Mouse (Mus musculus) small intestine, adult 2 months (tissue): ENCODE data around the gene Tigd2.

Experiments used
- CTCF ChIP-seq: fragments of 200-500 bp; IDR thresholded peaks from 2 replicates; pipeline ENCODE4 v1.5.1; 2012; ENCODE audit warnings: low read depth, mild to moderate bottlenecking, control low read depth, inconsistent platforms, low read length, moderate library complexity, mixed read lengths; ENCODE audit not compliant: insufficient replicate concordance, insufficient read length; ENCODE audit errors: extremely low read depth
- POLR2A ChIP-seq: fragments of 200-500 bp; IDR thresholded peaks from 2 replicates; pipeline ENCODE4 v1.6.1; 2012; ENCODE audit warnings: low read depth, mild to moderate bottlenecking, control low read depth, inconsistent platforms, low read length, moderate library complexity

DNA sequence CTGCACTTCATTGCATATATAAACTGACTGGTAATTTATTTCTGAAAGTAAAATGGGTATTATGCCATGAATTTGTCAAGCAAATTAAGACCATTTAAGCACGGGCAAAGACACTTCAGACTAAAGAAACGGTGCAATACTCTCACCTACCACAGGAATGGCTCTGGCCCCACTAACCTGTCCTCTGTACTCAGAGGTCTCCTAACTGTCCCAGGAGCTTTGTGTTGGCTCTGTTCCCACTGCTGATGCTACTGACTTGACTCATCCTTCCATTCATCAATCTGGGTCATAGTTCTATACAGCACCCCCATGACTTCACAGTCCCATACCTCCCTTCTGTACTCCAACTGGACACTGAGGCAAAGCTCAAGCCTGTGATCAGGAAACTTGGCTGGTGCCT, 9.6 kb upstream of the Tigd2 start:
- no peak for TF ChIP-seq CTCF
- no peak for TF ChIP-seq POLR2A
